Mouse (Mus musculus): ENCODE measurements at regions not wholly inside any gene's neighbourhood (a gene's known extent, or its start where the extent isn't known, plus 50 kb on each side); places are given as distances from the start of the nearest gene placed in this dataset.
A peak's percentile ranks its signal among the peaks of the same experiment; 100 is the strongest.

DNA sequence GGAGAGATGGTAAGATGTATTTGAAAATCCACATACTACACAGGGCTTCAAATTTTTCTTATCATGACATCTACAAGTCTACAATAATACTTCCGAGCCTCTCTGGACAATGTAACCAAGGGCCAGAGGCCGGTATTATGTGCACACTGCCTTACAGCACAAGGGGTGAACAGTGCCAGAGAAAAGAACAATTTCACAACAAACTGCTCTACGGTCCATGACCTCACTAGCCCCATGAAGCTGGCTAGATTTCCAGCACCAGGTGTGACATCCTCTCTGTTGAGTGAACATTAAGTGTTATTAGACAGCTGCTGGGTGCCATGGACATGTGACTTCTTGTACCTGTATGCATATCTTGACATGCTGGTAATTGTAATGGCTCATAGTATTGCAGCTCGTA, 188.2 kb downstream of the Lnpk start:
- Histone ChIP-seq H3K27ac (ENCODE audit: insufficient read depth, low read depth, low read length) (no peak overlapping the region), H3K27me3 (replicated peaks; ENCODE audit: control insufficient read depth, insufficient read depth, low read length) (no peaks in the 10 kb centered on the region), H3K4me3 (ENCODE audit: insufficient read depth, low read depth, low read length) (no peak overlapping the region), H3K4me1 (ENCODE audit: control insufficient read depth, insufficient read depth, low read length) (no peaks in the 10 kb centered on the region), H3K36me3 (ENCODE audit: control insufficient read depth, insufficient read depth, low read length) (no peaks in the 10 kb centered on the region)
- TF ChIP-seq POLR2A (IDR thresholded peaks at IDR 0.05; ENCODE audit: low read depth, low read length) (no peak), CTCF (conservative IDR thresholded peaks at IDR 0.05; ENCODE audit: insufficient read depth, insufficient read length, low read depth, low read length) (no peak)
- DNase-seq: no peak
- 88% methylated on average over 4 of the region's 4 CpGs for WGBS

DNA sequence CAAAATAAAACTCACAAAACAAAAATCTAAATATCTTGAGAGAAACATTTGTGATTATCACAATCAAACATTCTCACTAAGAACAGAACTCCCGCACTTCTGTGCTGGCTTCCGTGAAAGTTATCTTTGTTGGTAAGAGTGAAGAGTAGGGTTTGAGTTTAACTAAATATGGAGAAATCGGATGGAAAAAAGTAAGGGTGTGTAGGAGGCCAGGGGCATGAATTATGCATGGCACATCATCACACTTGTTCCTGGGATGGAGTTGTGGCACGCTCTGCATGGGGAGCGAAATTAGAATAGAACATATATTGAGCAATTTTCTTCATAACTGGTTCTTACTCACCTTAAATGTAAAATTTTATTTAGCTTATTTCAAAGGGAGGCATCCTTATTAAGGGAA, 191.2 kb downstream of the Lnpk start:
- Histone ChIP-seq H3K27me3 (replicated peaks; ENCODE audit: control insufficient read depth, insufficient read depth, low read length) (no peaks in the 10 kb centered on the region), H3K36me3 (ENCODE audit: control insufficient read depth, insufficient read depth, low read length) (no peaks in the 10 kb centered on the region), H3K4me3 (ENCODE audit: insufficient read depth, low read depth, low read length) (no peak overlapping the region), H3K27ac (ENCODE audit: insufficient read depth, low read depth, low read length) (no peak overlapping the region), H3K4me1 (ENCODE audit: control insufficient read depth, insufficient read depth, low read length) (no peaks in the 10 kb centered on the region)
- WGBS: 96% methylated on average over 5 of the region's 5 CpGs
- DNase-seq: no peak
- TF ChIP-seq POLR2A (IDR thresholded peaks at IDR 0.05; ENCODE audit: low read depth, low read length) (no peak), CTCF (conservative IDR thresholded peaks at IDR 0.05; ENCODE audit: insufficient read depth, insufficient read length, low read depth, low read length) (no peak)

DNA sequence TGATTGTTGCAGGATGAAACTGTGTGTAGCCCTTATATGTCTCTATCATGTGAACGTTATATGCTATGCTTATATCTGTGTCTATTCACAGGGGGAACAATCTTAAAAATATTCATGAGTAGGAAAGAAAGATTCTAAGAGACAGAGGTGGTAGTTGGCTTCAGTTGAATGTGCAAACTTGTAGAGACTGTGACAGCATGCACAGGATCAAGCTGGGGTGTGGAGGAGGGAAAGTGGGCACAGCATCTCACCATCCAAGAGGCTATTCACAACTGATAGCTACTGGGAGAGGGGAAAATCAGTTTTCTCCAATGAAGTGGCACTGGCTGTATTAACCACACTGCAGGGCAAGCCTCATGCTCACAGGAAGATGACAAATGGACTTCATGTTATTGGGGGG, 194.3 kb downstream of the Lnpk start:
- H3K4me3 ChIP-seq (ENCODE audit: insufficient read depth, low read depth, low read length): no peak overlapping the region
- no peaks in the 10 kb centered on the region for H3K36me3 ChIP-seq (ENCODE audit: control insufficient read depth, insufficient read depth, low read length)
- no peaks in the 10 kb centered on the region; the same call in 1 of the 2 replicates for H3K27me3 ChIP-seq (replicated peaks; ENCODE audit: control insufficient read depth, insufficient read depth, low read length)
- no peaks in the 10 kb centered on the region for H3K4me1 ChIP-seq (ENCODE audit: control insufficient read depth, insufficient read depth, low read length)
- TF ChIP-seq POLR2A (IDR thresholded peaks at IDR 0.05; ENCODE audit: low read depth, low read length) (no peak), CTCF (conservative IDR thresholded peaks at IDR 0.05; ENCODE audit: insufficient read depth, insufficient read length, low read depth, low read length) (no peak)
- 91% methylated on average over 1 of the region's 1 CpGs for WGBS
- no peak for DNase-seq
- H3K27ac ChIP-seq (ENCODE audit: insufficient read depth, low read depth, low read length): no peak overlapping the region

DNA sequence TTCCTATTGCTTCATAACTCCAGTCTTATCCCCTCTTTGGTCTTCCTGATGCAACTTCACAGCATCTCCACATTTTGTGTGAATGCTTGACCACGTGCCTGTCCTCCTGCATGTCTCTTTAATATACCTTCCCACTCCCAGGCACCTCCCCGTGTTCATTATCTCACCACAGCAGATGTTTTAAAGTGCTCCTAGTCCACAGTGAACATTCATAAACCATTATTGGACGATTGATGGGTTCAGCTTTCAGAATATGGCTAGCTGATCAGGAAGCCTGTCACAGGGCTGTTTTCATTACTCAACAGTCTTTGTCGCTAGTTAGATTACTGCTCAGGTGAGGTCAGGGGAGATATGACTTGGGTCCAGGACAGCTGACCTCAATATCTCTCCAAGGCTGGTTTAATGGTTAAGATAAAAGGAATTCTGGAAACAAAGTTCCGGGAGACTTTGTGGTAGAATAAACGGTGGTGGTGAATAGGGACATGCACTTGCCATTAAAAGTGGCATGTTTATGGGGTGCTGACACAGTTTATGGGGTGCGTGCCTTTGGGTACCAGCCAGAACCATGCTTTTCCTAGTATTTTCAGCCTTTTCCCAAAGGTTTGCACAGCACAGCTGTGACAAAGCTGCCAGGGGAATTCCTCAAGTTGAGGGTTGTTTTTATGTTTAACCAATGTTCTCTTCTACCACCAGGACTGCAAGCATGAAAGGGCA, 198.5 kb downstream of the Lnpk start:
- no peak for TF ChIP-seq CTCF (conservative IDR thresholded peaks at IDR 0.05; ENCODE audit: insufficient read depth, insufficient read length, low read depth, low read length)
- no peak for TF ChIP-seq POLR2A (IDR thresholded peaks at IDR 0.05; ENCODE audit: low read depth, low read length)
- no peaks in the 10 kb centered on the region for H3K4me1 ChIP-seq (ENCODE audit: control insufficient read depth, insufficient read depth, low read length)
- H3K4me3 ChIP-seq (ENCODE audit: insufficient read depth, low read depth, low read length): no peak overlapping the region
- no peak overlapping the region for H3K27ac ChIP-seq (ENCODE audit: insufficient read depth, low read depth, low read length)
- H3K27me3 ChIP-seq (replicated peaks; ENCODE audit: control insufficient read depth, insufficient read depth, low read length): no peaks in the 10 kb centered on the region; the same call in 1 of the 2 replicates
- DNase-seq: peak; percentile 5
- no peaks in the 10 kb centered on the region for H3K36me3 ChIP-seq (ENCODE audit: control insufficient read depth, insufficient read depth, low read length)
- 26% methylated on average over 7 of the region's 7 CpGs for WGBS

DNA sequence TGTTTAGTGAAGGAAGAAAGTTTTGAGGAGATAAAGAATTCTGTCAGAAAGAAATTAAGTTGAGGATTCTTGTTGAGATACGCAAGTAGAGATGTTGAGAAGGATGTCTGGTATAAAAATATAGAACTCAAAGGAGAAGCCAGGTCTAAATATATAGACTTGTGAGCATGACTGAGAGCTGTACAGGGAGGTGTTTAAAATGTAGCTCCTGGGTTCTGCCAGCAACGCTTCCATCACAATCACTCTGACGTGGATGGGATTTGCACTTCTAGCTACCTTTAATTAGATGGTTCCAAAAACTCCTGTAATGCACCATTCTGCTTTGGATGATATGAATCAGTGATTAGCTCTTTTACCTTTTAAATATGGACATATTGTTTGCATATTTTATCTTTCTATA, 200.5 kb downstream of the Lnpk start:
- Histone ChIP-seq H3K4me3 (ENCODE audit: insufficient read depth, low read depth, low read length) (no peak overlapping the region), H3K4me1 (ENCODE audit: control insufficient read depth, insufficient read depth, low read length) (no peaks in the 10 kb centered on the region), H3K27ac (ENCODE audit: insufficient read depth, low read depth, low read length) (no peak overlapping the region), H3K27me3 (replicated peaks; ENCODE audit: control insufficient read depth, insufficient read depth, low read length) (no peaks in the 10 kb centered on the region; the same call in 1 of the 2 replicates), H3K36me3 (ENCODE audit: control insufficient read depth, insufficient read depth, low read length) (no peaks in the 10 kb centered on the region)
- TF ChIP-seq POLR2A (IDR thresholded peaks at IDR 0.05; ENCODE audit: low read depth, low read length): no peak
- no peak for DNase-seq
- WGBS: 96% methylated on average over 3 of the region's 3 CpGs

DNA sequence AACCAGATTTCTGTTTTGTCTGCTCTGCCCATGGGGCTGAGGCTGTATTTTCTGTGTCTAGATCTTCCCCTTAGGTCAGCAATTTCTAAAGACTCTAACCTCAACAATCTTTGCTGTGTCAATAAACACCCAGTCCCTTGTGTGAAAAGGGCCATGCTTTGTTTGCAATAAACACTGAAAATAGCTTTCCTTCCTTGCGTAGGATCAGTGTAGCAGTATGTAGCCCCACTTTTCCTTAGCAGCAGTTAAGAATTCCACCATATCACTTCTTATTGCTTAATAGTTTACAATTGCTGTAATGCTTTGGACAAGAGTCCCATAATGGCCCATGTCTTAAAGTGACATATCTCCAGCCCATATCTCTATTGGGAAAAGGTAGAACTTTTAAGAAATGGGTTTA, 205.3 kb downstream of the Lnpk start:
- TF ChIP-seq POLR2A (IDR thresholded peaks at IDR 0.05; ENCODE audit: low read depth, low read length) (no peak), CTCF (conservative IDR thresholded peaks at IDR 0.05; ENCODE audit: insufficient read depth, insufficient read length, low read depth, low read length) (no peak)
- Histone ChIP-seq H3K27me3 (replicated peaks; ENCODE audit: control insufficient read depth, insufficient read depth, low read length) (no peaks in the 10 kb centered on the region), H3K27ac (ENCODE audit: insufficient read depth, low read depth, low read length) (no peak overlapping the region), H3K4me3 (ENCODE audit: insufficient read depth, low read depth, low read length) (no peak overlapping the region), H3K4me1 (ENCODE audit: control insufficient read depth, insufficient read depth, low read length) (no peaks in the 10 kb centered on the region), H3K36me3 (ENCODE audit: control insufficient read depth, insufficient read depth, low read length) (no peaks in the 10 kb centered on the region)
- 86% methylated on average over 1 of the region's 1 CpGs for WGBS
- no peak for DNase-seq

DNA sequence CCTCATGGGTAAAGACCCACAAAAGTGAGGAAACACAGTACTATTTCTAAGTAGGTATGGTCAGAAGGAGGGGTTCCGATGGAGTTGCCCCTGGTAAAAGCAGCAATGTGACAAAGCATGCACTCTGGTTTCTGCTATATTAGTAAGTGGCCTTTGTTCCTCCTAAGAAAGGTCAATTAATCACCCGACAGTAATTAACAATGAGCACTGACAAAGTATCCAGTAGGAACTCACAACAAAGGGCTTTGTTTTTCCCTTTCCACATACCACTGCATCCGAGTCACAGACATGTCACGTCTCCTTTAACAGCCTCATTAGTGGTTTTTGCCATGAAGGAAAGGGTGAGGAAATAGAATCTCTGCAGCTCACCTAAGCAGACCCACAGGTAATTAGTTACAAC, 206.2 kb downstream of the Lnpk start:
- Histone ChIP-seq H3K4me1 (ENCODE audit: control insufficient read depth, insufficient read depth, low read length) (no peaks in the 10 kb centered on the region), H3K36me3 (ENCODE audit: control insufficient read depth, insufficient read depth, low read length) (no peaks in the 10 kb centered on the region), H3K4me3 (ENCODE audit: insufficient read depth, low read depth, low read length) (no peak overlapping the region), H3K27ac (ENCODE audit: insufficient read depth, low read depth, low read length) (no peak overlapping the region), H3K27me3 (replicated peaks; ENCODE audit: control insufficient read depth, insufficient read depth, low read length) (no peaks in the 10 kb centered on the region)
- no peak for DNase-seq
- TF ChIP-seq POLR2A (IDR thresholded peaks at IDR 0.05; ENCODE audit: low read depth, low read length): no peak
- TF ChIP-seq CTCF (conservative IDR thresholded peaks at IDR 0.05; ENCODE audit: insufficient read depth, insufficient read length, low read depth, low read length): no peak
- WGBS: 48% methylated on average over 4 of the region's 4 CpGs

Data from kidney, adult 2 months (tissue).